Mouse (Mus musculus) forebrain, embryonic 11.5 days (tissue): ENCODE data around the gene Ddx49. TPM values are rescaled to one million over a fixed set of nuclear protein-coding genes. Genes with fewer than 3 reads are reported as not detected.

Source experiments
- ATAC-seq: fragments of 200-750 bp; cut with Nextera tagmentation; replicated peaks from 2 replicates; pipeline ENCODE4 v1.8.0; 2017; ENCODE audit warnings: moderate TSS enrichment; ENCODE audit not compliant: low FRiP score
- DNase-seq: peaks from one replicate; pipeline ENCODE4 v3.0.0-alpha.2; 2017; ENCODE audit warnings: low spot score
- H3K27ac ChIP-seq: fragments of 300-500 bp; sonication (generic); 2 replicates; pipeline ENCODE4 v1.5.1; 2014; ENCODE audit warnings: low read depth, low read length
- H3K27me3 ChIP-seq: fragments of 300-500 bp; sonication (generic); 2 replicates; pipeline ENCODE4 v1.6.1; 2014; ENCODE audit warnings: mild to moderate bottlenecking, low read length, mixed read lengths; ENCODE audit not compliant: control insufficient read depth, insufficient read depth
- H3K36me3 ChIP-seq: fragments of 300-500 bp; sonication (generic); 2 replicates; pipeline ENCODE4 v1.6.1; 2014; ENCODE audit warnings: mild to moderate bottlenecking, low read length, moderate library complexity, mixed read lengths; ENCODE audit not compliant: control insufficient read depth, insufficient read depth
- H3K4me1 ChIP-seq: fragments of 300-500 bp; sonication (generic); replicated peaks from 2 replicates; pipeline ENCODE4 v1.6.1; 2014; ENCODE audit warnings: low read length, mixed read lengths; ENCODE audit not compliant: control insufficient read depth, insufficient read depth
- H3K4me2 ChIP-seq: fragments of 300-500 bp; sonication (generic); 2 replicates; pipeline ENCODE4 v1.6.1; 2014; ENCODE audit warnings: low read depth, mild to moderate bottlenecking, low read length, moderate library complexity, mixed read lengths; ENCODE audit not compliant: severe bottlenecking
- H3K4me3 ChIP-seq: fragments of 300-500 bp; sonication (generic); 2 replicates; pipeline ENCODE4 v1.5.1; 2014; ENCODE audit warnings: low read depth, low read length
- H3K9ac ChIP-seq: fragments of 300-500 bp; sonication (generic); 2 replicates; pipeline ENCODE4 v1.6.1; 2014; ENCODE audit warnings: low read length
- H3K9me3 ChIP-seq: fragments of 300-500 bp; sonication (generic); 2 replicates; pipeline ENCODE4 v1.6.1; 2016; ENCODE audit warnings: low read length, mixed read lengths; ENCODE audit not compliant: control insufficient read depth
- WGBS: fragments of 180-500 bp; shearing (Covaris S2); extraction: QIAGEN DNeasy Blood & Tissue Kit; methylation state at CpG from one replicate; pipeline ENCODE4 v1.1.7; 2014; 5-methylcytosine and 5-hydroxymethylcytosine counted together
- polyA plus RNA-seq: library from polyadenylated mRNA; unstranded; fragments of >200 nt; fragmentation: Nextera tagmentation; extraction: Ambion mirVana; gene quantifications from 2 replicates; pipeline ENCODE4 v1.2.1, GENCODE M21; 2014

Gene Ddx49
- polyA plus RNA-seq, 1 experiment from 2014 or later = 54.4 TPM

GRCm38 (mm10) chr8:70267674-70268073, 34.6 kb downstream of the Ddx49 start:
- H3K27ac ChIP-seq = no peak overlapping the region
- peaks cover 5% of the 10 kb centered on the region; the same call in 1 of the 2 replicates for H3K4me1 ChIP-seq
- 87% methylated on average over 3 of the region's 3 CpGs for WGBS
- no peaks in the 10 kb centered on the region for H3K27me3 ChIP-seq
- peaks cover 15% of the 10 kb centered on the region for H3K36me3 ChIP-seq
- H3K9ac ChIP-seq = no peak overlapping the region
- H3K9me3 ChIP-seq = no peaks in the 10 kb centered on the region
- no peak for ATAC-seq
- H3K4me2 ChIP-seq = no peak overlapping the region
- no peak overlapping the region for H3K4me3 ChIP-seq
- no peak for DNase-seq

- no peak overlapping the region for H3K27ac ChIP-seq
- H3K9me3 ChIP-seq = no peaks in the 10 kb centered on the region
- ATAC-seq (no peak), DNase-seq (no peak)
- no peak overlapping the region for H3K4me2 ChIP-seq
- H3K36me3 ChIP-seq = peaks cover 19% of the 10 kb centered on the region
- 89% methylated on average over 2 of the region's 2 CpGs for WGBS
- H3K9ac ChIP-seq = no peak overlapping the region
- no peaks in the 10 kb centered on the region for H3K4me1 ChIP-seq
- H3K27me3 ChIP-seq = no peaks in the 10 kb centered on the region
- no peak overlapping the region for H3K4me3 ChIP-seq
These were observed 43.2 kb downstream of the Ddx49 start for GRCm38 (mm10) chr8:70259043-70259442.

GRCm38 (mm10) chr8:70258600-70258999, 43.7 kb downstream of the Ddx49 start:
- H3K4me3 ChIP-seq = no peak overlapping the region
- peaks cover 16% of the 10 kb centered on the region for H3K36me3 ChIP-seq
- ATAC-seq = no peak
- no peaks in the 10 kb centered on the region for H3K27me3 ChIP-seq
- H3K9ac ChIP-seq = no peak overlapping the region
- no peak overlapping the region for H3K27ac ChIP-seq
- no peak for DNase-seq
- no peaks in the 10 kb centered on the region for H3K4me1 ChIP-seq
- 95% methylated on average over 5 of the region's 5 CpGs for WGBS
- H3K4me2 ChIP-seq = no peak overlapping the region
- no peaks in the 10 kb centered on the region for H3K9me3 ChIP-seq

- no peak overlapping the region for H3K4me2 ChIP-seq
- H3K27ac ChIP-seq = no peak overlapping the region
- DNase-seq (no peak), ATAC-seq (no peak)
- no peak overlapping the region for H3K4me3 ChIP-seq
- no peaks in the 10 kb centered on the region for H3K9me3 ChIP-seq
- no peak overlapping the region for H3K9ac ChIP-seq
- peaks cover 16% of the 10 kb centered on the region for H3K36me3 ChIP-seq
- WGBS = 91% methylated on average over 3 of the region's 3 CpGs
- no peaks in the 10 kb centered on the region for H3K4me1 ChIP-seq
- no peaks in the 10 kb centered on the region for H3K27me3 ChIP-seq
These were observed 44.8 kb downstream of the Ddx49 start for GRCm38 (mm10) chr8:70257456-70257855.

- Histone ChIP-seq H3K36me3 (peaks cover 24% of the 10 kb centered on the region), H3K9me3 (no peaks in the 10 kb centered on the region), H3K4me1 (no peaks in the 10 kb centered on the region), H3K9ac (no peak overlapping the region), H3K27me3 (no peaks in the 10 kb centered on the region), H3K27ac (no peak overlapping the region), H3K4me3 (no peak overlapping the region), H3K4me2 (no peak overlapping the region)
- ATAC-seq (no peak), DNase-seq (no peak)
- WGBS = 96% methylated on average over 1 of the region's 1 CpGs
These were observed 47.7 kb downstream of the Ddx49 start for GRCm38 (mm10) chr8:70254628-70255027.

- Histone ChIP-seq H3K9ac (no peak overlapping the region), H3K4me1 (no peaks in the 10 kb centered on the region), H3K4me3 (no peak overlapping the region), H3K36me3 (peaks cover 13% of the 10 kb centered on the region), H3K4me2 (no peak overlapping the region), H3K9me3 (no peaks in the 10 kb centered on the region), H3K27ac (no peak overlapping the region), H3K27me3 (no peaks in the 10 kb centered on the region)
- ATAC-seq (no peak), DNase-seq (no peak)
- 91% methylated on average over 3 of the region's 3 CpGs for WGBS
These were observed 54.4 kb downstream of the Ddx49 start for GRCm38 (mm10) chr8:70247841-70248240.

- DNase-seq = no peak
- WGBS = 95% methylated on average over 6 of the region's 6 CpGs
These were observed 55.7 kb downstream of the Ddx49 start for GRCm38 (mm10) chr8:70246622-70247021.

More at GRCm38 (mm10) chr8:70246622-70247021, 55.7 kb downstream of the Ddx49 start:
- H3K27me3 ChIP-seq = no peaks in the 10 kb centered on the region
- peaks cover 14% of the 10 kb centered on the region for H3K36me3 ChIP-seq
- no peak for ATAC-seq
- H3K27ac ChIP-seq = no peak overlapping the region
- no peak overlapping the region for H3K9ac ChIP-seq
- no peak overlapping the region for H3K4me2 ChIP-seq
- H3K9me3 ChIP-seq = no peaks in the 10 kb centered on the region
- no peaks in the 10 kb centered on the region for H3K4me1 ChIP-seq
- H3K4me3 ChIP-seq = no peak overlapping the region

Other genes starting within 250 kb of the Ddx49 start
- gene Tm6sf2, start 229.6 kb downstream of the Ddx49 start, polyA plus RNA-seq = 0.76 and 1.3 TPM in 2 replicates
- gene Hapln4, start 219.0 kb downstream of the Ddx49 start, polyA plus RNA-seq = 0.05 TPM in 1 of 2 replicates, not detected in the other
- 51.5 and 60.4 TPM in 2 replicates for gene Ncan, start 181.6 kb downstream of the Ddx49 start, polyA plus RNA-seq
- gene Nr2c2ap, start 171.2 kb downstream of the Ddx49 start, polyA plus RNA-seq = 20.7 and 23.9 TPM in 2 replicates
- gene Rfxank, start 163.3 kb downstream of the Ddx49 start, polyA plus RNA-seq = 15.2 and 17.6 TPM in 2 replicates
- 40.5 and 41.9 TPM in 2 replicates for gene Borcs8, start 163.0 kb downstream of the Ddx49 start, polyA plus RNA-seq
- 0.67 and 1.1 TPM in 2 replicates for gene Mef2b, start 162.8 kb downstream of the Ddx49 start, polyA plus RNA-seq
- 42.5 and 45.1 TPM in 2 replicates for gene Tmem161a, start 130.1 kb downstream of the Ddx49 start, polyA plus RNA-seq
- 1.9 and 2.5 TPM in 2 replicates for gene Slc25a42, start 90.2 kb downstream of the Ddx49 start, polyA plus RNA-seq
- 60.4 and 74.7 TPM in 2 replicates for gene Sugp2, start 68.3 kb downstream of the Ddx49 start, polyA plus RNA-seq
- 31.2 and 35.7 TPM in 2 replicates for gene Armc6, start 68.0 kb downstream of the Ddx49 start, polyA plus RNA-seq
- 87.6 and 91.4 TPM in 2 replicates for gene Homer3, start 19.7 kb downstream of the Ddx49 start, polyA plus RNA-seq
- 220 and 268 TPM in 2 replicates for gene Cope, start within 50 bp of the Ddx49 start, polyA plus RNA-seq
- 10.6 and 11.0 TPM in 2 replicates for gene Cers1, start 13.3 kb upstream of the Ddx49 start, polyA plus RNA-seq
- gene Gdf1, start 27.3 kb upstream of the Ddx49 start, polyA plus RNA-seq = 1.8 and 2.6 TPM in 2 replicates
- 25.6 and 25.8 TPM in 2 replicates for gene Upf1, start 50.8 kb upstream of the Ddx49 start, polyA plus RNA-seq
- gene Comp, start 71.1 kb upstream of the Ddx49 start, polyA plus RNA-seq = 0.56 TPM in 1 of 2 replicates, not detected in the other
- gene Crtc1, start 137.1 kb upstream of the Ddx49 start, polyA plus RNA-seq = 16.3 and 18.1 TPM in 2 replicates
- gene Klhl26, start 174.5 kb upstream of the Ddx49 start, polyA plus RNA-seq = 17.5 and 19.5 TPM in 2 replicates
- 10.4 and 10.6 TPM in 2 replicates for gene Tmem59l, start 184.9 kb upstream of the Ddx49 start, polyA plus RNA-seq
- gene Crlf1, start 190.7 kb upstream of the Ddx49 start, polyA plus RNA-seq = 4.9 and 10.9 TPM in 2 replicates
- 113 and 123 TPM in 2 replicates for gene Rex1bd, start 204.3 kb upstream of the Ddx49 start, polyA plus RNA-seq
- 715 TPM in 2 replicates for gene Uba52, start 208.3 kb upstream of the Ddx49 start, polyA plus RNA-seq
- gene Fkbp8, start 225.2 kb upstream of the Ddx49 start, polyA plus RNA-seq = 268 and 290 TPM in 2 replicates
- 56.0 and 59.9 TPM in 2 replicates for gene Kxd1, start 225.5 kb upstream of the Ddx49 start, polyA plus RNA-seq
- gene Ell, start 237.0 kb upstream of the Ddx49 start, polyA plus RNA-seq = 21.8 and 22.2 TPM in 2 replicates